Mouse (Mus musculus) left cerebral cortex, postnatal 10 days (tissue): ENCODE measurements around the gene Akap2. TPM values are rescaled to one million over a fixed set of nuclear protein-coding genes. Genes with fewer than 3 reads are reported as not detected.

Source experiments
- DNase-seq, 2 experiments: peaks; one replicate each; pipeline ENCODE4 v3.0.0; 2021 to 2022; ENCODE audit warnings: low spot score in 2 of 2, mixed read lengths in 1 of 2; ENCODE audit errors: extremely low spot score in 1 of 2
- intact Hi-C: fragments of 180-260 bp; cut with DNase I; formaldehyde crosslinking; loops from one replicate; pipeline ENCODE4 v1.15.1; 2025
- total RNA-seq, 2 experiments: library from RNA; stranded (reverse); gene quantifications; 2 replicates each; pipeline ENCODE4 v1.2.3; 2021

Akap2 gene
- total RNA-seq, 2 experiments from 2014 or later: 36.2 to 38.9 TPM

DNA sequence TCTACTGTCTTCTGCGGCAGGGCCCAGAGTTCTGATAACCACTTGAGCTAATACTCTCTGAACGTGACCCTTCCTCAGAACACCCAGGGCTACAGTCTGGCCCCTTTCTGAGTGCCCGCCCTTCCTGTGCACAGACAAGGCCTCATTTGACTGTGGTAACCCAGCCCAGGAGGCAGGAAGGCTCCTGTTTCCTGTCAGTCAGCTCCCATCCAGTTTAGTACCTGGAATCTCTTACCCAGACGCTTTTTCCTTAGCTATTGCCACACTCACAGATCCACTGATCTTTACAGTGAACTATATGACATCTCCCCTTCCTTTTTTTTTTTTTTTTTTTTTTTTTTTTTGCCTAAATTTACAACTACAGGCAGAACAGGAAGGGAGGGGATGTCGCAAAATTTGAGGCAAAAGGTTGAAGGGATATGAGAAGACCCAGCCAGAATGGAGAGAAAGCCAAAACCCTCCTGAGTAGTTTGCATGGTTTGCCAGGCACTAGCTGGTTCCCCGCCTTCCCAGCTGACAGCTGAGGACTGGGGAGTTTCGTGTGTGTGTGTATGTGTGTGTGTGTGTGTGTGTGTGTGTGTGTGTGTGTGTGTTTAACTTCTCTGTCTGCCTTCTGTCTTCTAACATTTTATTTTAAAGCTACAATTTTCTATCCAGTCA lies 95.6 kb downstream of the Akap2 start:
- peak in 1 of 2 experiments; percentile 47 for DNase-seq
- intact Hi-C loops: no loop called here

DNA sequence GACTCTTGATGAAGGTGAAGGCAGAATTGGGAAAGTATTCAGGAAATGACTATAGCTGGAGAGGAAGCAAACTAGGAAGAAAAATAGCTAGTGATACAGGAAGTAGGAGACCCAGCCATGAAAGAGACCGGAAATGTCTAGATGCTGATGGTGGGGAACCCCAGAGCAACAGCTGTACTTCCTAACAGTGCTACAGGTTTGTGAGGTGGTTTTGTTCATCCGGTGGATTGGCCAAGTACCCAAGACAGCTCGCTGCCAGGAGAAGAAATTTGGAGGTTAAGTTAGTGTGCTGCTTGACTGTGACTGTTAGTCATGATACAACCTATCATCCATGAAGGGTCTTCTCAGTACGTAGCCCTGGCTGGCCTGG lies 96.1 kb downstream of the Akap2 start:
- intact Hi-C loops: no loop called here
- no peak for DNase-seq

DNA sequence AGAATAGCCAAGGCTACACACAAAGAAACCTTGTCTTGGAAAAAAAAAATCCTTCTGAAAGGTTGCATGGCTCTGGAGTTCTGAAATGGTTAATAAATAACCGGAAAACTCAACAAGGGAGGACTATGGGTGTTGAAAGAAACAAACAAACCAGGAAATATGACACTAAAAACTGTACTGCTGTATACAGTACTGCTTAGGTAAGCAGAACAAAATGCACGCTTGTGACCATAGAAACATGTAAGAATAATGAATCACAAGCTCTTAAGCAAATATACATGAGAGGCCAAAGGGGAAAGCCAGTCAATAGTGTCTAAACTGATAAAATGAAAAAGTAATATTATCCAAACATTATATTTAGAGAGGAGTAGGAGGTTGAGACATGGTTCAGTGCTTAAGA lies 97.9 kb downstream of the Akap2 start:
- intact Hi-C loops: no loop called here
- no peak for DNase-seq

DNA sequence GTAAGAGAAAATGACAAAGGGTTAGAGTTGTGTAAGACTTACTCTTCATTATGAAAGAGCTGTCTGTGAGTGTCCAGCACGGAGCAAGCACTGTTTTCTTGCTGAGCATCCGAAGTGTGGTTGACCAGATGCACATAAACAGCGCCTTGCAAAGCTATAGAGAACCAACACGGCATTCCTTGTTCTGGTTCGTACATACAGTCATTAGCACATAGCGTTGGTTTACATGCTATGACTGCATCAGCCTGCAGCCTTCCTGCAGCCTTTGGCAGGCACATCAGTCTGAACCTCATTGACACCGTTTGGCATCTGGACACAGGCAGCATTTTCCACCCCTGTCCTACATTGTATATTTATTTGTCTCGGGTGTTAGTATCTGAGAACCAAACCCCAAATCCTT lies 98.7 kb downstream of the Akap2 start:
- intact Hi-C loops: no loop called here
- DNase-seq: no peak

DNA sequence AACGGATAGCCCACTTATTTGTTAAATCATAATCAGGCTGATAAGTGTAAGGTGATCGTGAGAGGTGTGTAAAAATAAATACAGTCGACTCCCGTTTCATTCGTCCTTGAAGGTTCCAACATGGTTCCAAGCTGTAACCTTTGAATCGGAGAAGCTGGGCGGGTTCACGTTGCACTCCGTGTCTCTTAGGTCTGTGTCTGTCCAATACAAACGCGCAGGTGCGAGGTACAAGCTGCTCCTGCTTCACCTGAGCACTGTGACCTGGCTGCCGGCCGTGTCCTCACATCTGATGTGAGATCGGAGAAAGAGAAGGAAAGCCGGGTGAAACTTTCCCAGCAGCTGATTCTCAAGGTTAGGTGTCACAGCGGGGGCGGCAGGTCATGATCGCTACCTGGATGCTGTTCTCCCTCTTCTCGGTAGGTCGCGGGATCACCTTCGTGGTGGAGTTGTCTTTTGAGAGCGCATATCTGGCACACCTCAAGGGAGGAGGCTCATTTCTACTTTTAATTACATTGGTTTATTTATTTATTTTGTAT lies 103.5 kb downstream of the Akap2 start:
- DNase-seq: no peak
- intact Hi-C loops: no loop called here

DNA sequence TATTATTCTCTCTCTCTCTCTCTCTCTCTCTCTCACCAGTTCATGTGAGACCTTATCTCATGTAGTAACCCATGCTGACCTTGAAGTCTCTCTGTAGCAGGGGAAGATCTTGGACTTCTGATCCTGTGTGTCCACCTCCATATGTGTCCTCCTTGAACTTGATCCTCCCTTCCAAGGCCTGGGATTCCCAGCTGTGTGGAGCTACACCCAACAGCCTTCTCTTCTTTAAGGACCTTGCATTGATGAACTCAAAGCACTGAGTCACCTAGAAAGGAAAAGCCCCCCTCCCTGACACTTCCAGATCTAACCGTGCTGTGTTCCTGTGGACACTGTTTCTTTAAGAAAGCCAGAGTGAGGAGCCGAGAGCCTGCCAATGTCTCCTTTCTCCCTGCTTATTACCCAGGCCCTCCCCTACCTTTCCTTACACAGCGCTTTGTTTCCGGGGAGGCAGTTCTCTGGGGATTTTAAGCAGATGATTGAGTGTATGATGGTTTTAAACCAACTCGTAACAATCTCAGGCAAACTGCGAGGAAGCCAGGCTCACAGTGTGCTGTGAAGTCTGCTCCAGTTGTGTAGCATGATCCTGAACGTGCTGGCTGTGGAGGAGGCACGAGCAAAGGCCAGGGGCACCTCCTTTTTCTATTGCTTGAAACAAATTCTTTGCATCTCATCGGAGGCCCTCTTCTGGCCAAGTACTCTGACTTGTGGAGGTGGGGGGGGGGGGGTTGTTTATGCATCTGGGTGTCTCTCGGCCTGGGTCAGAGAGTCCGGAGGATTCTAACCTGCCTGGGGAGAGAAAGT lies 104.3 kb downstream of the Akap2 start:
- DNase-seq: no peak

DNA sequence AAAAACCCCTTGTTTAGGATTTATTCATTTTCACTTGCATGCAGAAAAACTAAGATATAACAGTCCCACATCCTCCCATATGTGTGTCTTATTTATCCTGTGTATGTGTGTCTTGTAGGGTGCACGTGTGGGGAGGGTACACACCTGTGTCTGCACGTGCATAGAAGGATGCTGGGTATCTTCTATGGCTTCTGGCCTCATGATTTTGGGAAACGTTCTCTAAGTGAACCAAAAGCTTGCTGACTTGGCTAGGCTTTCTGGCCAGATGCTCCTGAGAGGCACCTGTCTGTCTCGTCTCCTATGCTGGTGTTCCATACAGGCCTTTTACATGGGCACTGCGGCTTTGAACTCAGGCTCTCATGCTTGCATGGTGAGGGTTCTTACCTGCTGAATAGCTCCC lies 105.2 kb downstream of the Akap2 start:
- intact Hi-C loops: no loop called here
- DNase-seq: no peak

More for the DNA sequence above, 104.3 kb downstream of the Akap2 start:
- intact Hi-C loops: no loop called here

DNA sequence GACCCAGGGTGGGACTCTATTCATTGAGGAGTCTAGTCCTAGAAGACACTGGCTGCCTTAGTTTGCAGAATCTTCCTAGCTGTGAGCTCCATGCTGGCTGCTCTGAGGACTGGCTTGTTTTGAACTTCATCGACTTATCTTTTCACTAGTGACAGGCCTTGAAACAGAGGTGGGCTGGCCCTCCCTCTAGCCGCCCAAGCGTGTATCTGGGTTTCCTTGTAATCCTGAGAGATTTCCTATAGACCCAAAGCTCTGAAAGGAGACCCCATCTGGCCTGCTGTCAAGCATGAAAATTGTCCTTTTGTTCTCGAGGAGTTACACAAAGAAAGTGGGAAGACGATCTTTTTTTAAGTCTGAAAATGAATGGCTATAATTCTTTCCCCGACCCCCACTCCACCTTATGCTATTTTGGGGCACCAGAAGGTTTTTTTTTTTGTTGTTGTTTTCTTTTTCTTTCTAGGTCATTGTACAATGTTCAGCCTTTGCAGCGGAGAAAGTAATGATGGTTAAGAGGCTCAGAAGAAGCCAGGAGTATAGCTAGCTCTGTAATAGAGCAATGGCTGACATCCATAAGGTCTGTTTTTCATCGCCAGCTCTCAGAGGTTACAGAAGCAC lies 107.3 kb downstream of the Akap2 start:
- DNase-seq: no peak
- intact Hi-C loops: no loop called here

DNA sequence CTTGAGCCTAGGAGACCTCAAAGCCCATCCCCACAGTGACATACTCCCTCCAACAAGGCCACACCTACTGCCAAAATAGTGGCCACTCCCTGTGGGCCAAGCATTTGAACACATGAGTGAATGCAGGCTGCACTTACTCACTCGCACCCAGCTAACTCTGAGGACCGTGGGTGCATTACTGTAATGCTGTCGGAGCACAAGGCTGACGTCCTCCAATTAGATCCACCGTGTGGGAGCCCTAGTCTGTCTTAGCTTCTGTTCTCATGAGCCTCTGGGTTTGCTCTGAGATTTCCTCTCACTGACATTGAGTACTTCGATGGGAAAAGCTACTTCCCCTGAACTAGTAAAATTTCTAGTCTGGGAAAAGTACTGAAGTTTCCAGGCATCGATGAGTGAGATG lies 108.8 kb downstream of the Akap2 start:
- intact Hi-C loops: no loop called here
- no peak for DNase-seq

DNA sequence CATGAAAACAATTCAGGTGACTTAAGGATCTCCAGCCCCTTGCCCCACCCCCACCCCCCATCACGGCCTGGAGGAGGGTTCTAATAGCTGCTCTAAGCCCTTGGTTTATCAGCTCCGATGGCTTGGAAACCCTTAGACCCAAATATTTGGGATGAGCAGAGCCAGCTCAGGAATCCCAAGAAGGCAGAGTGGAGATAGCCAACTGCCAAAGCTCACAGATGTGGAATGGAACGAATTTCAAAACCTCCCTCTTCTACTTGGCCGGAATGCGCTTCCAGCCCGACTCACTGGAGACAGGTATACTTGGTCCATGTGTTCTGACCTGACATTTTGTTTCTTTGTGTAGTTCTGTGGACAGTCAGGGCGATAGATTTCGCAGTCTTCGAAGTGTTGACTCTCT lies 111.7 kb downstream of the Akap2 start:
- intact Hi-C loops: no loop called here

DNA sequence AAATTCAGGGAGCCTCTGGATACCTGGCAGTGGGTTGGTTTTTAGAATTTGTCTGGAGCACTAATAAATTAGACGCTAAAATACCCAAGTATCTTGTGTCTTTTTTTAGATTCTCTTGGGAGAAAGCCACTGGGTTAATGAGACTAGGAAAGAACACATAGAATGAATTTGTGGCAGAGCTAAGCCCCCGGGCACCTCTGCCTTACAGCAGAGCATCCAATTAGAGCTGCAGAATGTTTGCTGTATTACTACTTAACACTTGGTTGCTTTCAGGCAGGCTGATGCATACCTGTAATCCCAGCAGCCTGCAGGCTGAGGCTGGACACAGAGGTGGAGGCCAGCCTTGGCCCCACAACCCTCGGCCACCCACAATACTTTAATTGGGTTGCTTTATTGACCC lies 112.3 kb downstream of the Akap2 start:
- DNase-seq: no peak

More for the DNA sequence above, 111.7 kb downstream of the Akap2 start:
- DNase-seq: no peak

DNA sequence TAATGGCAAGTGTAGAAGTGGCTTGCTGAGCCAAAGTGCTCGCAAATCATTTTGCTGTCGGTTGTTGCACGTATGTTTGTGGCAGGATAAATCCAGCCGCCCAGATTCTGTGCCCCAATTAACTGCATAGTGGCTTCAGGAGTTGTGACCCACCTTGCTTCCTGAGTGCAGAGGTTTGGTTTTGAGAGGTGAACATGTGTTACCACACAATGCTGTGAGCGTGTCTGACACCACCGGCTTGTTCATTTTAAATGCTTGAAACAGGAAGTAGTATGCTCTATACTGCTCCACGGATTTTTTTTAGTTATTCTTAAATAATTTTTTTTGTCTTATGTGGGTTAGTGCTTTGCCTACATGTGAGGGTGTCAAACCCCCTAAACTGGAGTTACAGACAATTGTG lies 114.9 kb downstream of the Akap2 start:
- DNase-seq: no peak
- intact Hi-C loops: no loop called here

More for the DNA sequence above, 112.3 kb downstream of the Akap2 start:
- intact Hi-C loops: no loop called here

DNA sequence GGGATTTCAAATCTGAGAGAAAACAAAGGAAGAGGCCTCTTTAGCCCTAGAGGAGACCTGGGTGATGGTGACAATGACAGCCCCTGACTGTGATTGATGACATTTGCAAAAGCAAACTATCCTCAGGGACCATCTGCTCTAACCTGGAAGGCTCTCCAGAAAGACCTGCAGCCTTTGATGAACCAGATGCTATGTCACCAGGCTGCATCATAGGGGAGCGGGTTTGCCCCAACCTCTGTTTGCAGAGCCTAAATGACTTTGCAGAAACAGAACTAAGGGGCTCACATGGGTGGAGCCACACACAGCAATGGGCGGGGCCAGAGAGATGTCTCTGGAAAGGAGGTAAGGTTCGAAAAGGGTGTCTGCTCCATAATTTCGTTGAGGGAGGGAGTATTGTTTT lies 115.6 kb downstream of the Akap2 start:
- DNase-seq: no peak

DNA sequence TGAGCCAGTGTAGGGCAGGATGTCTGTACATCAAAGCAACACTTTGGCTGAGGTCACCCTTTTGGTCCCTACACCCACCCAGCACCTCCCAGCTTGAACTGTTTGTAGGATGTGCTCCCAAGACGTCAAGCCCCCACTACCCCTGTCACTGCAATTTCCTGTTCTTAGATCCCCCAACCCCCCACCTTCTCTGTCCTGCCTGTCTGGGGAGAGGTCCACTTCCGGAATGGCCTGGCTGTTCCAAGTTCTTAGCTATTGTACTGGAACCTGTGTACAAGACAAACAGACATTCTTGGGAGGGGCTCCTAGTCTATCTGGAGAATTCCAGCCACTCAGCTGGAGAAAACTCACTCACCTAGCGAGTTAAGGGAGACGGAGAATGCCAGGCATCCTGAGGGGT lies 116.7 kb downstream of the Akap2 start:
- peak in 1 of 2 experiments; percentile 77 for DNase-seq
- intact Hi-C loops: no loop called here

More for the DNA sequence above, 115.6 kb downstream of the Akap2 start:
- intact Hi-C loops: no loop called here

DNA sequence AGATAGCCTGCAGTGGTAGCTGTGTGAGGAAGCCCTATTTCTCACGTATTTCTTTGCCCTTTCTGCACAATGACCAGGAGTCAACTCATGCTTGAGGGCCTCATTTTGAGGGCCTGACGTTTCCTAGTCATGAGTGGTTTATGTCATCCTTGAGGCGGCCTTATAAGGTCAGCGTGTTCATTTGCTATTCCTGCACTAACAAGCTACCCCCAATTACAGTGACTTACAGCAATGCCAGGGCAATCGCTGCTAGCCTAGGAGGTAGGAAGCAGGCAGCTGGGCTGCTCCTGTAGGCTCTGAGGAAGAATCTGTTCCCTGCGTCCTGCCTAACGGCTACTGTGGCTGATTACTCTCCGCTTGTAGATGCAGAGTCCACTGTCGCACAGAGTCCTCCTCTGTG lies 119.6 kb downstream of the Akap2 start:
- intact Hi-C loops: no loop called here
- DNase-seq: no peak

DNA sequence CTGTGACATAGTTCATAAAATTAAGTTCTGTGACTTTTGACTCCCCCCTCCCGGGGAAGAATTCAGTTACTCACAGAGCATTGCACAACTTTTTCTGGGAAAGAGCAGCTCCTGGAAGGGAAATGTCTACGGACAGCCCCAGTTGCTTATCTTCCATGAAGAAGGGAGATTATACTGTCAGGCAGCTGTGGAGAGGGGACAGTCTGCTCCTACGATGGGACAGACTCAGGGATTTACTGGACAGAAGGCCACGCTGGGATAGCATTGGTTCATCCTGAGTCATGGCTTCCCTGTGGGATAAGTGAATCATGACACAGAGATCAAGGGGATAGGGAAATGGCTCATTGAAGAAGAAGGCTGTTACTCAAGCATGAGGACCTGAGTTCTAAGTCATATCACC lies 121.9 kb downstream of the Akap2 start:
- intact Hi-C loops: no loop called here
- no peak for DNase-seq

DNA sequence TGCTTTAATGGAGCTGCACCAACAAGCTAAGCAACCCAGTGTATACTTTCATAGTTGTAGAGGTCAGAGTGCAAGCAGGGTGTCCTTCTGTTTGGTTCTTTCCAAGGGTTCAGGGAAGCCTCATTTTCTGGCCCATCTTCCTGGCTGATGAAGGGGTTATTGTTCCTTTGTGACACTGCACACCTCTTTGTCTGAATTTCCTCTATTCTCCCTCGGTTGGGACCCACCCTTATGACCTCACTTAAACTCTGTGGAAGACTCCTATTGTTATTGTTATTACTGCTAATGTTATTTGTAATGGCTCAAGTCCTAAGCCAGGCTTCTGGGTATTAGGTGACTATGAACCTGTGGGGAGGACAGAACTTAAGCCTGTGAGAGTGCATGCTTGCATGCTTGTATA lies 124.5 kb downstream of the Akap2 start:
- intact Hi-C loops: no loop called here
- DNase-seq: no peak

DNA sequence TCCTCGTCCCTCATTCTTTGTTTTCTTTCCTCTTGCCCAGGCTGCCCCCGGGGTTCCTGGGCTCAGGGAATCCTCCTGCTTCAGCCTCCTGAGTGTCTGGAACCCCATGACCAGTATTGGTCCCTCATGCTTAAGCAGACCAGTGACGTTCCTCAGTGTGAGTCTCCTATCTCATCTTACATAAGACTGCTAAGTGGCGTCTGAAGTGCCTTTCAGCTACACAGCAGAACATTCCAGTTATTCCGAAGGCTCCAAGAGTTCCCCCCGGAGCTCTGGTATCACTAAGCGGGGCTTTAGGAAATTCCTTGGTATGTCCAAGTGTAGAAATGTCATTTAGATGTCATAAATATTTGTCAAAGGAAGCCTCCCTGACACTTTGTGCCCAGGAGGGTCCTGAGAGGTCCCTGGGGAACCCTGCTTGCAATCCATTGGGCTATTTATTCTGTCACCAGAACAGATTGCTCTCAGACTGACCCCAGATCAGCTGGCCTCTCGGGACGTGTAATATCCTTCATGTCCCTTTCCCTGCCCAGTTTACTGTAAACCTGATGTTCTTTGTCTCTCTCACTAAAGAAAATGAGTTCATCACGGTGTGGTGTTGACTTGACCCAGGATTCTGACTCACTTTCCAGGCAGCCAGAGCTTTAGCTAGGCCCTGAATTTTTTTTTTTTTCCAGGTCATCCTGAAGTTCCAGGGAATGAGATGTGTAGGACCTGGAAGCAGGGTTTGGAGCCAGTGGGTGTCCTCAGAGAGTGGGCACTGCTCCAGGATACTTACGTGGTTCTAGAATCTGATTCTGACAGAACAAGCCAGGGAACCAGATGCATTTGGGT lies 125.2 kb downstream of the Akap2 start:
- intact Hi-C loops: no loop called here
- DNase-seq: no peak

DNA sequence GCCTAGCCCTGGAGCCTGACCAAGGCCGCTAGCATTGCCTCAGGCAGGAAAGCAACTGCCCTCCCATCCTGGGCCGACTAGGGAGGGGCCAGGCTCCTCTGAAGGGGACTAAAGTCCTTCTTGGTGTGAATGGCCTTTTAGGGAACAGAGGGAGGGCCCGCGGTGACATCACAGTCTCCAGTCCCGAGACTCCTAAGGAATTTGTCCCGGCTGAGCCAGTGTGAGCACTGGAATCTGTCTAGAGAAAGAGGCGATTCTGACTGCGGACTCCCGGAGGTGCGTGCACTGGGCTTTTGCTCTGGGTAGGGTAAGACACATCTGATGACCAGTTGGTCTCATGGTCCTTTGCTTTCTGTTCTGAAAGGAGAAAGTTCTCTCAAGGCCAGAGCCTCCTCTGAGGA lies 127.6 kb downstream of the Akap2 start:
- intact Hi-C loops: no loop called here
- peak in 1 of 2 experiments; percentile 92 for DNase-seq
